Mouse (Mus musculus): ENCODE results near the gene Nlgn2. TPM values are rescaled to one million over a fixed set of nuclear protein-coding genes. Genes with fewer than 3 reads are reported as not detected.

Gene Nlgn2
- 6.5 and 8.6 TPM in 2 replicates for total RNA-seq (2017)

DNA sequence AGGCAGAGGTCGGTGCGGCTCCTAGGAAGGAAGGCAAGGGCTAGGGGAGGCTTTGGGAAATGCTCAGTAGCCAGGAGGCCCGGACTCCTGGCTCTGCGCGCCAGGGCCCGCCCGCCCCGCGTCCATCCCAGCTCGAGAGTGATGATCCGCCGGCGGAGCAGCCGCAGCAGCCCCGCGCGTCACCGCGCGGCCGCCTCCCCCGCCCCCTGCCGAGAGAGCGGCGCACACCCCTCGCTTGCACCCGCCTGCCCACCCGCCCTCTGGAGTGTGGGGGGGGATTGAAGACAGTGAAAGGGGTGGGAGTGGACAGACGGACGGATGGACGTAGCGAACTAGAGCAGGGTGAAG is at the start of gene Nlgn2:
Gene Nlgn2, minus strand, starts transcription at position 181 of the 348 bp plus-strand sequence.
- peak; percentile 6; the same call in 1 of the 2 replicates for ATAC-seq (replicated peaks; ENCODE audit: low read depth, poor library complexity, severe bottlenecking)

DNA sequence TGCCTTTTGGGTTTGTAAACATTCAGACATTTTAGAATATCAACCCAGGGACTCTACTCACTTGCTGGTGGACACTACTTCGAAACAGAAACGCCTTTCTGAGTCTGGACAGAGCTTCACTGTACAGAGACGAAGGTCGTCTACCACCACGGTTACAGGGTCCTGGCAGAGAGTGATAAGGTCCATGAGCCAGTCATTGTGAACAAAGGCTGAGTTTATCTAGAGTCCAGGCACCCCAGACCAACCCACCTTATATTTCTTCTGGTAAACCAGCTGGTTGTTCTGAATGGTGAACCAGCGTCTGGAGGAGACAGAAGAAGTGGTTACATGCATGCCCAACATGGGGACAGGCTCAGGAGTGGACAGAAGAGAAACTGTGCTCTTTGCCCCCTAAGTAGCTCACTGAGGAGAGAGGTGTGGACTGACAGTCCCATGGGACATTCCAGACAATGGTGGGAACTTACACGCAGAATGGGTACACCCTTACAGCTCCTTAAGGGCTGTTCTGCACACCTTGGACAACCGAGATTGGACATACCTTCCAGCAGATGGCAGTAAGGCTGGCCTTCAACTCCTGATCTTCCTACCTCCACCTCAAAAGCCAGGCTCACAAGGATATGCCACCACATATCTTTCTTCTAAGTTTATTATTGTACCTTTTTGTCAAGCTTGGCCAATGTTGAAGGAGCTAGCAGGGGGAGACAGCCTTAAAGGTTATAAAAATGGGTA is 49.5 kb upstream of the Nlgn2 start:
- no peak; the same call in 1 of the 2 replicates for ATAC-seq (replicated peaks; ENCODE audit: low read depth, poor library complexity, severe bottlenecking)

DNA sequence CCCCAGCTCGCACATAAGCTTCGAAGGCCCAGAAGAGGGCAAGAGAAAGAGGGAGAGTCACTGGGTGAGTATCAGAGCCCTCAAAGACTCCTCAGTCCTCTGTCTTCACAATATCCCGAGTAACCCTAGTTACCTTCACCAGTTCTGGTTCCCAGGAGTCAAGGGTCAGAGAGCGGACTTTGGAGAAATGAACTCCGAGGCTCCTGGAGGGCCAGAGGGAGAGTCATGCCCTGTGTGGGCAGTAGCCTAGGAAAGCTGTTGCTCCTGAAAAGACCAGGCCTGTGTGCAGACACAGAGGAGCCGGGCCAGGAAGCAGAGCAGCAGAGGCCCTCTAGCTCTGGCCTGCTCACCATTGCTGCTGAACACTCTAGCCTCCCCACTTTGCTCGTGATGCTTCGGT is 47.1 kb upstream of the Nlgn2 start:
- ATAC-seq (replicated peaks; ENCODE audit: low read depth, poor library complexity, severe bottlenecking): no peak

DNA sequence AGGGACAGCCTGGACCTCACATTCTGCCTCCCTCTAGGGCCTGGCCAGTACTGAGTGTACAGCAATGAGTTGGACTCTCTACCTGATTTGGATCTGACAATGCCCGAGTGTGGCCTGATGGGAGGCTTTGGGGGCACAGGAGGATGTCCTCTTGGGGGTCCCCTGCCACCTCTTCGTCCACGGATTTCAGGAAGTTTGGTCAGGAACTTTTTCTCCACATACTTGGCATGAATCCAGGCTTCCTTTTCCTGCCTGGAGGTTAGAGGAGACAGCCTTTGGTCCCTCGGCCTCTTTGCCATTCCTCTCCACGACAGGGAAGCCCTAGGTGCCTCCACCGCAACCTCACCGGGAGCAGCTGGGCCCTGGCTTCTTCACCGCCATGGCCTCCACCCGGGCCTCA is 46.7 kb upstream of the Nlgn2 start:
- ATAC-seq (replicated peaks; ENCODE audit: low read depth, poor library complexity, severe bottlenecking): no peak

DNA sequence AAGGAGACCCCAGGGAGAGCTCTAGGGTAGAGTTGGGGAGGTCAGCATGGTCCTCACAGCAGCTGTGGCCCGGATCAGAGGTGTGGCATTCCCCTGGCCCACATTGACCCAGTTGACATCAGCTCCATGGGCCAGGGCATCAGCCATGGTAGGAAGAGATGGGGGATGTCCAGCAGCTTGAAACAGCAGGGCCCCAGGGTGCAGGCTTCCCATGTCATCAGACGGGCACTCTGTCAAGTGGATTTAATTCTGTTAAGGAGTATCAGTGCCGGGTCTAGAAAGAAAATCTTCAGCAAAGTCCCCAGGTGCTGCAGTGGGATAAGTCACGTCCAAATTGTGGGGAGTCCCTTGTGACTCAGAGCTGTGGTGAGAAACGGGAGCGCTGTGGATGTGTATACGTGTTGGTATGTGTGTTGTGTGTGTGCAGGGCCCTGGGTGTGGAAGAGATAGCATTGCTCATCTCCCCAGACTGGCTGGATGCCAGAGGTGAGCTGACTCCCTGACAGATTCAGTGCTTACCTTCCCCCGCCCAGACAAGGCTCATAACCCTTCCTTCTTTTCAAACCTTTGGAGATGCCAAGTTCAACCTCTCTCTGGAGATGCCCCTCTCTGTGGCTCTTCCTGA is 46.1 kb upstream of the Nlgn2 start:
- ATAC-seq (replicated peaks; ENCODE audit: low read depth, poor library complexity, severe bottlenecking): no peak

DNA sequence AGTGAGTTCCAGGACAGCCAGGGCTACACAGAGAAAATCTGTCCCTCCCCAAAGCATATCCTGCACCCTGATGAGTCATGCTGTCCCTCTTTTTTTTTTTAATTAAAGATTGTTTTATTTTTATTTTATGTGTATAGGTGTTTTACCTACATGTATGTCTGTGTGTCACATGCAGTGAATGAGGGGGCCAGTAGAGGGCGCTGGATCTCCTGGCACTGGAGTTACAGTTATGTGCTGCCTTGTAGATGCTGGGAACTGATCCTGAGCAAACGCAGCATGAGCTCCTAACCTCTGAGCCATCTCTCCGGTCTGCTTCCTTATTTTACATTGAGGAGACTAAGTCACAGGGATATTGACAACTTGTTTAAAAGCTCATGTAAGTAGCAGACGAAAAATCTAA is 45.5 kb upstream of the Nlgn2 start:
- no peak for ATAC-seq (replicated peaks; ENCODE audit: low read depth, poor library complexity, severe bottlenecking)

DNA sequence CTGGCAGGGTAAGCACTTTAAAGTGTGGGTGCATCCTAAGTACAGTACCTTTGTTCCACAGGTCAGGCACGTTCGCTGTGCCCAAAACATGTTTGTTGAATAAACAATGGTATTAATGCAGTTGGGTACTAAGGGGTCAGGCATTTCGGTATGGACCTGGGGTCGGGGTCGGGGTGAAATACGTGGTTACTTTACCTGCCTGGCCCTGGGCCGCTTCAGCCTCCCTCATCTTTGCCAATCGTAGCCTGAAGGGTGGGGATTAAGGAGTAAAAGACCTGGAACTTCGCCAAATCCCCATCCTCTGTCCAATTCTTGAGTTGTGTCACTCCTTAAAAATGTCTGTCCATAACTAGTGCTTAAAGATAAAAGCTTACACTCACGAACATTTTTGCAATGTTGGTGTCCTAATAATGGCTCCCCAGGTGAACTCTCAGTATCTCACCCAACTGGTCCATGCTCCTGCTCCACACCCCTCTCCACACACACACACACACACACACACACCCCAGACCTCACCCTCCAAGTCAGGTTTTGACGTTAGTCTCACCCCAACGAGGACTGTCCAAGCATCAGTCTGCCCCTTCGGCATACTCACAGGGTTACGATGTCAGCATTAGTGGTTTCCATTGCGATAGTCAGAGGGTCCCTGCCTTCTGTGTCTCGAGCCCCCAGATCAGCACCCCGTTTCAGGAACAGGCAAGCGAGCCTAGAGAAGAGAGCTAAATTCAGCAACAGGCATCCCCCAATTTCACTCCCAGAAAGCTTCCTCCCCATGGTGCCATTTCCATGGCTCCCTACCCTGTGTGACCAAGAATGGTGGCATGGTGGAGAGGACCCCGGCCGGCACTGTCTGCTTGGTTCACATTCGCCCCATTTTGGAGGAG is 44.4 kb upstream of the Nlgn2 start:
- ATAC-seq (replicated peaks; ENCODE audit: low read depth, poor library complexity, severe bottlenecking): no peak

DNA sequence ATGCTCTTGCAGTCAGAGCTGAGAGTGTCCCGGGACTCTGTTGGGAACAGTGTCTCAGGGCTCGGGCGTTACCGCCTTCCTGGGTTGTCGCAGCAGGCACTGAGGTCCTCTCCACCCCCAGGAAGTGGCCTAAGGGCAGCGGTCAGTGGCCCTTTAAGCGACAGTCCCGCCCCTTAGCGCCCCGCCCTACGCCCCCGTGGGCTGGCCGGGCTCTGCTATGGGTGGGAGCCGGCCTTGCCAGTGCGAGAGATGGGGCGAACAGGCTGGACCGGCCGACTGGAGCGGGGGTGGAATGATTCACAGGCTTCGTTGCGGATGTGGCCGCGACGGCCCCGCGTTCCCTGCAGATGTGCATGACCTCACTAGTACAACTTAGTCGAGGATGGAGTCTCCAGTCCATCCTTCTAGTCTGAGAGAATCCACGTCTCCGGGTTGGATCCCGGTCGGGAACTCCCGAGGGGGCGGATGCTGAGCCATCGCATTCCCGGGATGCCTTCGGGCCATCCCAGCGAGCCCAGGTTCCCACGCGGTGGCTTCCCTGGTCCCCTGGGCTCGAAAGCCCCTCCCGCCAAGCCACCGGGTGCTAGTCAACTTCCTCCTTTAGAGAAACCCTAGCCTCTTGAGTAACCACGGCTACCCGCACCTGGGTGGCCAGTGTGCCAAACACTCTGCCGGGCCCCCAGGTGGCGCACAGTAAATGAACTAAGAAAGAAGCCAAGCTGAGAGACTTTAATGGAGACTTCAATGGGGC is 43.4 kb upstream of the Nlgn2 start, which contains the start of gene Kctd11:
Gene Kctd11, minus strand, starts transcription at position 554 of the 751 bp plus-strand sequence.
- peak; percentile 54 for ATAC-seq (replicated peaks; ENCODE audit: low read depth, poor library complexity, severe bottlenecking)

DNA sequence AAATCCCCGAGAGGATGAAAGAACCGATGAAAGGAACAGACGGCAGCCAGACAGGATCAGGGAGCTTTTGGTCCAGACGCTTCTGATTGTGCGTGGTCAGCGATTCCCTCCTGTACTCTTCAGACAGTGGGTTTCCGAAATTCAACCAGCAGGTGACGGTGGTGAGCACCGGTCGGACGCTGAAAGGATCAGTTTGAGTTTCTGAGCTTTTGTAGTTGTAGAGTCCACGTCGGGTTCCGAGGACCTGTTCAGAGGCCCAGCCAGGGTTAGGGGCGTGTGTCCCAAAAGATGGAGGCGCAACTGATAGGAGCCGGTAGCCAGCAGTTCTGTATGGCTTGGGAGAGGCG is 42.9 kb upstream of the Nlgn2 start:
- ATAC-seq (replicated peaks; ENCODE audit: low read depth, poor library complexity, severe bottlenecking): peak; percentile 23

DNA sequence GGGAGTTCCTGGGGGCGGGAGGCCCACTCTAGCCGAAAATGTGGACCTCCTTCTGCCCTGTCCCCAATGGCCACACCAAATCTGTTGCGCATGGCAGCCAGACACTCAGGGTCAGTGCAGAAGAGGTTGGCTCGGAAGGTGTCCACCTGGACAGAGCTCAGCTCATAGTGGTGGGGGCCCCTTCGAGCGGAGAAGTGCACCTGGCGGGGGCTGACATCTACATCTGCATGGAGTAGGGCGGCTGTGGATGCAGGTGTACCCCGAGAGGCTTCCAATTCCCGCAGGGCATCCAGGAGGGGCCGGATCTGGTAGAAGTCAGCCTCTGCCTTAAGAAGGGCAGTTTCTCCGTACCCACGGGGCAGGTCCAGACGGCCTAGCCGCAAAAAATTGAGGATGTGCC is 42.1 kb upstream of the Nlgn2 start:
- no peak for ATAC-seq (replicated peaks; ENCODE audit: low read depth, poor library complexity, severe bottlenecking)

DNA sequence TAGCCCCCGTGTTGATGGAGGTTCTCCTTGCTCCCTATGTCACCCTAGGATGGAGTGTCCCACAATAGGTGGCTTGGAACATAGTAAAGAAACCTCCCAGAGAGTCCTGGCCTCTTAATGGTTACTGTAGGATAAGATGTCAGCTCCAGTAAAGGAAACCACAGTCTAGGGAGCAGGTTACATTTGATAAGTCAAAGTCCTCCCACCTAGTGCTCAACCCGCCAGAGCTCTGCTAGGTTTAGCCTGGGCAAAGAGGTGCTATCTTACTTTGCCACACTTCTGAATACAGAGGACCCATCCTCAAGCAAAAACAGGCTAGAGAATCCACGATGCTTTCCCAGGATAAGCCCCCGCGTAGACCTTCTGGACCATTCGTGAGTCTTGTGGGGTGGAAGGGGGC is 41.4 kb upstream of the Nlgn2 start:
- no peak for ATAC-seq (replicated peaks; ENCODE audit: low read depth, poor library complexity, severe bottlenecking)

DNA sequence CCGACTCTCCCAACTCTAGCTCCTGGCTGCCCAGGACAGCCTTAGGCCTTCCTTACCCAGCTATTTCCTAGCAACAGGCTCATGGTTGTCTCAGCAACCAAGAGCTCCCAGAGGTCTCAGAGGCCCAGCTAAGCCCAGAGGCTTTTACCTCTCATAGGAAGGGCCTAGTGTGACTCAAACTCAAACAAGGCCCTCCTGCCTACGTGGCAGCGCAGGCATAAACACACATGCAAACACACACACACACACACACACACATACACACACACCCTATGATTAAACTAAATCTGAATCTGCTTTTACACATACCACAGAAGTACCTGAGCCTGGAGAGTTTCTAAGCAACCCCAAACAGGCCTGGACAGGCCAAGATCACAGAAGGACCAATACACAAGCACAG is 40.8 kb upstream of the Nlgn2 start:
- ATAC-seq (replicated peaks; ENCODE audit: low read depth, poor library complexity, severe bottlenecking): no peak

DNA sequence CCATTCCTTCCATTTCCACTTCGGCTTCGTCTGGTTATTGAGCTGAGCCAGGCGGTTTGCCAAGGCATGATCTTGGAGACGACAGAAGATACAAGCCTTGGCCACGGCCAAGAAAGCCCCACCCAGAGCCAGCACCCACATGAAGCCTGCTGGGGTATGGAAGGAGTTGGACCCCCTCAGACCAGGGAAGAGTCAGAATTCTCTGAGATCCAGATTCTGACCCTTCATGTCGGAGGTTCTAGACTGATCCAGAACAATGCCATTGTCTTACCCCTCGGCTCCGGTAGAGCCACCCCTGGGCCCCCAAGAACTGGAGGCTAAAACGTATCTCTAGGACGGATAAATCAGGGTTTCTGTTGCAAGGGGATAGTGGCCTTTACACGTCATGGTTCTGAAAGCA is 40.3 kb upstream of the Nlgn2 start, which contains the start of gene Tmem95:
Gene Tmem95, minus strand, starts transcription at position 141 of the 400 bp plus-strand sequence.
- ATAC-seq (replicated peaks; ENCODE audit: low read depth, poor library complexity, severe bottlenecking): no peak

DNA sequence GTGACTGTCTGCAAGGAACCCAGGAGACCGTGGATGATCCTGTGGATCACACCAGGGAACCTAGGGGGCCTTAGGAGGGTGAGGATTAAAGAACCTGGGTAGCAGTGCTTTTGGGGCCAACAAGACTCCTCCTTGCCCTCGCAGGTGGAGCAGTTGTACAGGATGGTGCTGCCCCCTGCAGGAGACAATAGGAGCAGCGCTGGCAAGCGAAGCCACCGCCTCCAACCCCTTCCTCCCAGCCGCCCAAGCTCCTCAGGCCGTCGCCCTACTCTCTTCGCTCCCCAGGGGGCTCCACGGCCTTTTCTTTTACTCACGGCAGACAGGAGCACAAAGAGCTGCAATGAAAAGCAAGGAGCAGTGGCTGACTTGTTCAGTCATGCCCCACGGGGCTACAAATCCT is 39.3 kb upstream of the Nlgn2 start:
- ATAC-seq (replicated peaks; ENCODE audit: low read depth, poor library complexity, severe bottlenecking): peak; percentile 76

DNA sequence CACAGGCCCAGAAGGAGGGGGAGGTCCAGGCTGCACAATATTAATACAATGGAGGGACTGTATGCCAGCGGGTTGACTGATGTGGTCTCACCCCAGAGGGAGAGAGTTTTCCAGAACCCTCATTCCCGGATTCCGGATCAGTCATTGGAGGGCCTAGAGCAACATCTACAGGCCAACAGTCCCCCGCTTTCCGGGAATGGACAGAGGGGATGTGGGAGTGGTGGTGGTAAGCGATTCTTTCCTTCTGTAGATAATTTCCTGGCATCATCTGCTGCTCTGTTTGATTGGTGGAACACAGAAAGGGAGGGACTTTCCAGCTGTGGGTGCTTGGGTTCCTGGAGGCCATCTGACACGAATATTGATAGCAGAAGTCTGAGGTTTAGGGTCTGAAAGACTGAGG is 38.6 kb upstream of the Nlgn2 start:
- peak; percentile 10; the same call in 1 of the 2 replicates for ATAC-seq (replicated peaks; ENCODE audit: low read depth, poor library complexity, severe bottlenecking)

DNA sequence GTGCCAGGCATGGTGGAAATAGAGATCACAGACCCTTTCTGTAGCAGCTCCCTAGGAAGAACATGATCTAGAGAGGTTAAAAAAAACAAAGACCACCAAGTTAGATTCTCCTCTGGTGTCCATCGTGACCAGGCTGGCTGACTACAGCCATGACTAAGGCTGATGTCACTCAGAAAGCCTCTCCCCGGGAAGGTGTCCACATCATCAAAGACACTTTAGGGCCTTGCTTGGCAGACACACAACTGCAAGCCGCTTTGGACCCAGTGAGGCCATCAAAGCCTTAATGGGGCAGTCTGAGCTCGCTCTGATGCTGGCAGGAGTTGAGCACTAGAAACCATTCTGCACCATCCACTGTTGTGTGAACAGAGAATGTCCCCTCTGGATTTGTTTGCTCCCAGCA is 34.9 kb upstream of the Nlgn2 start:
- ATAC-seq (replicated peaks; ENCODE audit: low read depth, poor library complexity, severe bottlenecking): no peak

DNA sequence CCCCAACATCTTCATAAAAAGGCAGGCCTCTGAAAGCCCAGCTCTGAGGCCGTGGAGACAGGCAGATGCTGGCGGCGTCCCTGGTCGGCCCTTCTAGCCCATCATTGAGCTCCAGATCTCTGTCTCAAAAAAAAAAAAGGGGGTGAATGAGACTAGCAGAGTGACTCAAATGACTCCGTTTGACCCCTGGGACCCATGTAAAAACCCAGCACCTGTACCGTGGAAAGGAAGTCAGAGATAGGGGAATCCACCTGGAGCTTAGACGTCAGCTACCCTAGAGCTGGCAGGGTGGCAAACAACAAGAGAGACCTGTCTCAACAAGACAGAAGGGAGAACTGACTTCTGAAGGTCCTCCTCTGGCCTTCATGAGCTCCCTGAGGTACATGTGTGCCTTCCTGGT is 34.2 kb upstream of the Nlgn2 start:
- ATAC-seq (replicated peaks; ENCODE audit: low read depth, poor library complexity, severe bottlenecking): no peak

DNA sequence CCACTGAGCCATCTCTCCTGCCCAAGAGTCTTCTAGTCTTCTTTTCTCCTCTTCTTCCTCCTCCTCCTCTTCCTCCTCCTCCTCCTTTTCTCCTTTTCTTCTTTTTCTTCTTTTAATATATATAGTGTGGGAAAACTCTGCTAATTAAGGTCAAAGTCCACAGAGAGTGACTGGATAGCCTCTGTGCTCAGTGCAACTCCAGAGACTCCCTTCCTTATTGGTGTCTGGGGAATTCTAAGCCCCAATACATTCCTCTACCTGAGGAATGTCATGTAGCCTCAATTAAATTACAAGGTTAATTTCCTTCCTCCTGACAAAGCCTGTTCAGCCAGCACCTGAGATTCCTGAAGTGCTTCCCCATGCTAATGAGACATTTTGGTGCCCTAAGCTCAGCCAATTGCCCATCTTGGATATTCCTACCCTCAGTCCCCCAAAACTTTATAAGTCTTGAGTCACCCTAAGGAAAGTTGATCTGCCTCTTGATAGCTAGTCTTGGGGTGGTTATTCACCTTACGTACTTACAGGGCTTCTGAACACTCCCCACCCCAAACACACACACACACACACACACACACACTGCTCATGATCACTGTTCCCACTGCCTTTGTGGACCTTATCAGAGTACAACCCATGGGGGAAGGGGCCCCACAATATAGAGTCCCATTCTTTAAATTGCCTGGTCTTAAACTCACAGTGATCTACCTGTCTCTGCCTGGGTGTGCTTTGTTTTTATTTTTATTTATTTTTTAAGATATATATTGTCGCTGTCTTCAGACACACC is 32.9 kb upstream of the Nlgn2 start:
- no peak for ATAC-seq (replicated peaks; ENCODE audit: low read depth, poor library complexity, severe bottlenecking)

DNA sequence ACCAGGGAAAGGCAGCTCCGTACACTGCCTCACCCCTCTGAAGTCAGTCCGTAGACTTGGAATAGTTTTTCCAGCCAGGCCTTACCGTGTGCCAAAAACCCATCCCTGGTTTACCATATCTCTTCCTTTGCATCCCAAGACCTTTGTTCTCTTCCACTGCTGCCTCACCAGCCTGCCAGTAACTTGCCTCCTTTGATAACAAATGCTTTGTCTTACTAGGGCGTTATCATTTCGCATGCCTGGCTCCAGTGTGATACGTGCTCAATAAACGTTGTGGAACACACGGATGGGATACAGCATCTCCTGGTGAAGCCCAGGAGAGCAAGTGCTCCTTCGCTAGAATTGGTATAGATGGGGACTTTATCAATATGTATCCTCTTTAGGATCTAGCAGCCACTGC is 29.8 kb upstream of the Nlgn2 start:
- ATAC-seq (replicated peaks; ENCODE audit: low read depth, poor library complexity, severe bottlenecking): no peak

DNA sequence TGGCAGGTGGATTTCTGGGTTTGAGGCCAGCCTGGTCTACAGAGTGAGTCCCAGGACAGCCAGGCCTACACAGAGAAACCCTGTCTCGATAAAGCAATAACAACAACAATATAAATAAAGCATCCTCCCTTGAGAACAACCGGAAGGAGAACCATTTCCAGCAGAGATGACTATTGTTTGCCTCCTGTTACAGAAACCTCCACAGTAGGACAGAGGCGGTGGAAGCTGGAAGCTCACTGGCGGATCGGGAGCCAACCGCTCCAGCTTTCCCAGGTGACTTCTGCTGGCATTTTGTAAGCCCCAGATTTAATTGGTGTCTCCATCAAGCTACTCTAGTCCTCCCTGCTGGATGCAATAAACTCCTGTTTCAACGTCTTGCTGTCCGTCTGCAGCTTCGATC is 28.0 kb upstream of the Nlgn2 start:
- ATAC-seq (replicated peaks; ENCODE audit: low read depth, poor library complexity, severe bottlenecking): no peak

All from common myeloid progenitor, adult 5-6 weeks (primary cell).